Mouse (Mus musculus): Measurements from ENCODE around the gene Homer1. TPM values are rescaled to one million over a fixed set of nuclear protein-coding genes. Genes with fewer than 3 reads are reported as not detected.

The Homer1 gene
- polyA plus RNA-seq, 1 experiment = 27.4 TPM

- no peak for TF ChIP-seq CTCF (IDR thresholded peaks at IDR 0.05; ENCODE audit: low read depth, low read length)
- TF ChIP-seq POLR2A (IDR thresholded peaks at IDR 0.05; ENCODE audit: insufficient read depth, low read length) = no peak
- TF ChIP-seq EP300 (IDR thresholded peaks at IDR 0.05; ENCODE audit: insufficient read depth, low read depth, low read length) = no peak
- no peak overlapping the region for H3K9ac ChIP-seq (ENCODE audit: low read depth, poor library complexity, severe bottlenecking)
- no peaks in the 10 kb centered on the region for H3K4me1 ChIP-seq (ENCODE audit: control insufficient read depth, insufficient read depth, low read length)
- H3K4me3 ChIP-seq (ENCODE audit: low read depth, low read length) = no peak overlapping the region
- no peak overlapping the region for H3K27ac ChIP-seq (ENCODE audit: insufficient read depth, low read length)
- no peaks in the 10 kb centered on the region for H3K36me3 ChIP-seq (ENCODE audit: control insufficient read depth, insufficient read depth, low read length, poor library complexity, severe bottlenecking)
- H3K9me3 ChIP-seq (replicated peaks; ENCODE audit: control insufficient read depth, insufficient read depth, low read length, poor library complexity, severe bottlenecking) = no peaks in the 10 kb centered on the region
- no peaks in the 10 kb centered on the region for H3K27me3 ChIP-seq (ENCODE audit: control insufficient read depth, insufficient read depth, low read length, poor library complexity, severe bottlenecking)
Measured at GRCm38 (mm10) chr13:93387440-93387839, 88.0 kb downstream of the Homer1 start.

DNA sequence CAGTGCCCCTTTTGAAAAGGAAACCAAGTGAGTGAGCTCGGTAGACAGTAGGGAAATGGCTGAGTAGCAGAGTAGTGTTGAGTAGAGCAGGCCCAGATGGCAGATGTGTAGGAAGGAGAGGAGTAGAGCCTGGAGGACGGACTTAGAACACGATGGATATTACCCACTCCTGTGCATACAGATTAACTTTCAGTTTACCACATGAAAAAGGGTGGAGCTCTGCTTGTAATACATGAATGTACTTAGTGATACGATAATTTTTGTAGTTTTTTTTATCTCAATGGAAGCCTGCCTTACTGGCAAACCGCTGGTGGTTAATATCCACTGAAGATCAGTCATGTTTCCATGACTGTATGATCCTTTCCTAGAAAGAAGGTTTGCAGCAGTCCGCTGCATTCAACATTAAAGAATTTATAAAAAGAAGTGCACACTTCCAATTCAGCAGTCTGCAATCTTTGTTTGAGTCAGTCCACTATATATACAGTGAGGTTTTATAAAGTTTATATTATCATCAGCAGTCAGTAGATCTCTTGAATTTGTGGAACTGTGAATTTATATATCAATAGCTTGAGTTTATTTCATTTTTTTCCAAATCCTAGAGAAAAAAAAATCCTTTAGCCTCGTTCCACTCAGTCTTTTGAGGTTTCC, 89.3 kb downstream of the Homer1 start:
- Histone ChIP-seq H3K9me3 (replicated peaks; ENCODE audit: control insufficient read depth, insufficient read depth, low read length, poor library complexity, severe bottlenecking) (no peaks in the 10 kb centered on the region), H3K4me1 (ENCODE audit: control insufficient read depth, insufficient read depth, low read length) (no peaks in the 10 kb centered on the region), H3K4me3 (ENCODE audit: low read depth, low read length) (no peak overlapping the region), H3K36me3 (ENCODE audit: control insufficient read depth, insufficient read depth, low read length, poor library complexity, severe bottlenecking) (no peaks in the 10 kb centered on the region), H3K27me3 (ENCODE audit: control insufficient read depth, insufficient read depth, low read length, poor library complexity, severe bottlenecking) (no peaks in the 10 kb centered on the region), H3K27ac (ENCODE audit: insufficient read depth, low read length) (no peak overlapping the region), H3K9ac (ENCODE audit: low read depth, poor library complexity, severe bottlenecking) (no peak overlapping the region)
- TF ChIP-seq POLR2A (IDR thresholded peaks at IDR 0.05; ENCODE audit: insufficient read depth, low read length) (no peak), EP300 (IDR thresholded peaks at IDR 0.05; ENCODE audit: insufficient read depth, low read depth, low read length) (no peak), CTCF (IDR thresholded peaks at IDR 0.05; ENCODE audit: low read depth, low read length) (no peak)

DNA sequence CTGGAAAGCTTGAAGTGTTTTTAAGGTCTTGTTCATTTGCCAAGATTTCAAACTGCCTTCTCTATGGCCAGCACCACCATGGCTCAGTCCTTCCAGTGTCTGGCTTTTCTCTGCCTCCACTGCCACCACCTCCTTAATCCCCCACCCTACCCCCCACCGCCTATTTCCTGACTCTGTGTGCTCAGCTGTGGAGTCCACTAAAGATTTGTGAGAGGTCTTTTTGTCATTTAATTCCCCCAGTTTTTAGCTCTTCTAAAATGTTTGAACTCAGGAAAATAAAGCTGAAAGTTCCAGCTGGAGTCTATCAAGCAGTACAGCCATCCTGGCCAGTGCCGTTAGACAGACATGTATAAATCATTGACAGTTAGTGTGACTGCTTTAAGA, 89.8 kb downstream of the Homer1 start:
- TF ChIP-seq CTCF (IDR thresholded peaks at IDR 0.05; ENCODE audit: low read depth, low read length) = no peak
- no peak for TF ChIP-seq POLR2A (IDR thresholded peaks at IDR 0.05; ENCODE audit: insufficient read depth, low read length)
- no peak for TF ChIP-seq EP300 (IDR thresholded peaks at IDR 0.05; ENCODE audit: insufficient read depth, low read depth, low read length)
- Histone ChIP-seq H3K27ac (ENCODE audit: insufficient read depth, low read length) (no peak overlapping the region), H3K36me3 (ENCODE audit: control insufficient read depth, insufficient read depth, low read length, poor library complexity, severe bottlenecking) (no peaks in the 10 kb centered on the region), H3K4me1 (ENCODE audit: control insufficient read depth, insufficient read depth, low read length) (no peaks in the 10 kb centered on the region), H3K27me3 (ENCODE audit: control insufficient read depth, insufficient read depth, low read length, poor library complexity, severe bottlenecking) (no peaks in the 10 kb centered on the region), H3K9ac (ENCODE audit: low read depth, poor library complexity, severe bottlenecking) (no peak overlapping the region), H3K9me3 (replicated peaks; ENCODE audit: control insufficient read depth, insufficient read depth, low read length, poor library complexity, severe bottlenecking) (no peaks in the 10 kb centered on the region), H3K4me3 (ENCODE audit: low read depth, low read length) (no peak overlapping the region)

GRCm38 (mm10) chr13:93399710-93400216, 100.3 kb downstream of the Homer1 start:
- Histone ChIP-seq H3K9me3 (replicated peaks; ENCODE audit: control insufficient read depth, insufficient read depth, low read length, poor library complexity, severe bottlenecking) (peaks cover 2% of the 10 kb centered on the region; the same call in 1 of the 2 replicates), H3K9ac (ENCODE audit: low read depth, poor library complexity, severe bottlenecking) (no peak overlapping the region), H3K36me3 (ENCODE audit: control insufficient read depth, insufficient read depth, low read length, poor library complexity, severe bottlenecking) (no peaks in the 10 kb centered on the region; the same call in 1 of the 2 replicates), H3K27me3 (ENCODE audit: control insufficient read depth, insufficient read depth, low read length, poor library complexity, severe bottlenecking) (no peaks in the 10 kb centered on the region), H3K4me1 (ENCODE audit: control insufficient read depth, insufficient read depth, low read length) (no peaks in the 10 kb centered on the region), H3K27ac (ENCODE audit: insufficient read depth, low read length) (no peak overlapping the region), H3K4me3 (ENCODE audit: low read depth, low read length) (no peak overlapping the region)
- no peak for TF ChIP-seq POLR2A (IDR thresholded peaks at IDR 0.05; ENCODE audit: insufficient read depth, low read length)

- Histone ChIP-seq H3K4me3 (ENCODE audit: low read depth, low read length) (no peak overlapping the region), H3K27ac (ENCODE audit: insufficient read depth, low read length) (no peak overlapping the region), H3K9me3 (replicated peaks; ENCODE audit: control insufficient read depth, insufficient read depth, low read length, poor library complexity, severe bottlenecking) (no peaks in the 10 kb centered on the region), H3K27me3 (ENCODE audit: control insufficient read depth, insufficient read depth, low read length, poor library complexity, severe bottlenecking) (no peaks in the 10 kb centered on the region), H3K4me1 (ENCODE audit: control insufficient read depth, insufficient read depth, low read length) (no peaks in the 10 kb centered on the region), H3K9ac (ENCODE audit: low read depth, poor library complexity, severe bottlenecking) (no peak overlapping the region), H3K36me3 (ENCODE audit: control insufficient read depth, insufficient read depth, low read length, poor library complexity, severe bottlenecking) (no peaks in the 10 kb centered on the region)
- TF ChIP-seq CTCF (IDR thresholded peaks at IDR 0.05; ENCODE audit: low read depth, low read length) (no peak), POLR2A (IDR thresholded peaks at IDR 0.05; ENCODE audit: insufficient read depth, low read length) (no peak), EP300 (IDR thresholded peaks at IDR 0.05; ENCODE audit: insufficient read depth, low read depth, low read length) (no peak)
Measured at GRCm38 (mm10) chr13:93401947-93402346, 102.5 kb downstream of the Homer1 start.

DNA sequence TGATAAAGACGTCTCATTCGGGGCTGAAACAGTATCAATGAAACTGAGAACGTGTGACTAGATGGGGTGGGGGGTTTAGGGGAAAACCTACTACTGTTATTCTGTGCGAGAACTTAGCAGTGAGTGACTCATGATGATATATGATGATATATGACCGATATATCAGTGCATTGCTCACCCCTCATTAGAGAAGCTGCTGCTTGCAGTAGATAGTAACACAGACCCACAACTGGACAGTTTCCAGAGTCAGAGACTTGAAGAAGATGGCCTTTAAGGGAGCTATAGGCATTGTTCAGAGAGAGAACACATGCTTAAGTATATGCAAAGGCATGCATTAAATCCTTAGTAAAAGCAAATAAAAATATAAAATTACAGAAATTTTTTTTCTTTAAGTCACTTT, 107.4 kb downstream of the Homer1 start:
- no peaks in the 10 kb centered on the region for H3K36me3 ChIP-seq (ENCODE audit: control insufficient read depth, insufficient read depth, low read length, poor library complexity, severe bottlenecking)
- H3K4me3 ChIP-seq (ENCODE audit: low read depth, low read length) = no peak overlapping the region
- H3K27ac ChIP-seq (ENCODE audit: insufficient read depth, low read length) = no peak overlapping the region
- H3K27me3 ChIP-seq (ENCODE audit: control insufficient read depth, insufficient read depth, low read length, poor library complexity, severe bottlenecking) = no peaks in the 10 kb centered on the region
- no peak for TF ChIP-seq POLR2A (IDR thresholded peaks at IDR 0.05; ENCODE audit: insufficient read depth, low read length)
- no peak for TF ChIP-seq EP300 (IDR thresholded peaks at IDR 0.05; ENCODE audit: insufficient read depth, low read depth, low read length)
- TF ChIP-seq CTCF (IDR thresholded peaks at IDR 0.05; ENCODE audit: low read depth, low read length) = no peak
- H3K4me1 ChIP-seq (ENCODE audit: control insufficient read depth, insufficient read depth, low read length) = no peaks in the 10 kb centered on the region
- no peak overlapping the region for H3K9ac ChIP-seq (ENCODE audit: low read depth, poor library complexity, severe bottlenecking)
- H3K9me3 ChIP-seq (replicated peaks; ENCODE audit: control insufficient read depth, insufficient read depth, low read length, poor library complexity, severe bottlenecking) = no peaks in the 10 kb centered on the region

All from ES-Bruce4 (cell line).